Mouse (Mus musculus): ENCODE results near the gene Serpinb6b.

GRCm38 (mm10) chr13:32975710-32976109 is 10.7 kb downstream of the Serpinb6b start:
- no peak for TF ChIP-seq CTCF (IDR thresholded peaks at IDR 0.05; ENCODE audit: extremely low read depth, insufficient read length, insufficient replicate concordance, low read depth, low read length)
- no peak for TF ChIP-seq POLR2A (IDR thresholded peaks at IDR 0.05; ENCODE audit: low read depth, low read length)
